Mouse (Mus musculus) brain, embryonic 14.5 days (tissue): ENCODE results near the gene Gm20715. TPM values are rescaled to one million over a fixed set of nuclear protein-coding genes. Genes with fewer than 3 reads are reported as not detected.
A peak's percentile ranks its signal among the peaks of the same experiment; 100 is the strongest.
"Not testable (repeated sequence)": the region's sequence is repeated elsewhere in the genome, so short reads cannot be mapped to it uniquely, and the experiment has no call there.

ENCODE experiments used
- DNase-seq: peaks from one replicate; pipeline ENCODE4 v3.0.0-alpha.2; 2011; ENCODE audit warnings: low read depth
- CTCF ChIP-seq: fragments of 200-500 bp; IDR thresholded peaks from 2 replicates; pipeline ENCODE4 v1.5.1; 2012; ENCODE audit warnings: inconsistent platforms, mild to moderate bottlenecking, moderate library complexity, borderline replicate concordance; ENCODE audit not compliant: insufficient read depth, insufficient read length; ENCODE audit errors: extremely low read depth
- POLR2A ChIP-seq: fragments of 200-500 bp; IDR thresholded peaks from 2 replicates; pipeline ENCODE4 v1.6.1; 2012; ENCODE audit warnings: mild to moderate bottlenecking, inconsistent platforms, borderline replicate concordance; ENCODE audit not compliant: poor library complexity, insufficient read depth, insufficient read length, severe bottlenecking; ENCODE audit errors: extremely low read depth
- polyA plus RNA-seq: library from polyadenylated mRNA; depleted of rRNA; stranded (reverse); fragments of >200 nt; gene quantifications from 2 replicates; pipeline ENCODE4 v1.2.3, GENCODE M21; 2012; rRNA removed

Gene Gm20715
- polyA plus RNA-seq: 0.37 and 0.44 TPM in 2 replicates

DNA sequence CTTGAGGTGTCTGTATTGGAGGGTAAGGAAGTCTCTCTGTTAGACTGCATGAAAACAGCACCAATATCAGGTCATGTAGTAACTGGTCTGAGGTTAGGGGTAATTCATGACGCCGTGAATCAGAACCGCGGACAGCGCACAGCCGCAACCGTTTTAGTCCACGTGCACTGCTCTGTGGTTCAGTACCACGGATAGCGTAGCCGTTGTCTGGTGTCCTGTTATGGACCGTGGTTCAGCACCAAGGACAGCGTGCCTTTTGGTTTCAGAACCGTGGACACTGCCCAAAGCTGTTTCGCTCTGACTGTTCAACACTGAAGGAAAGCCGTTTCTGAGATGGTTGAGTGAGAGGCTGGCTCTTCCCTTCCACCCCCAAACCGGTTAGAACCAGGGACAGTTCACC is at the start of gene Gm20715:
Gene Gm20715, plus strand, starts transcription at position 235 of the 400 bp plus-strand sequence.
- peak; percentile 87 for DNase-seq
- TF ChIP-seq POLR2A (no peak), CTCF (no peak)

DNA sequence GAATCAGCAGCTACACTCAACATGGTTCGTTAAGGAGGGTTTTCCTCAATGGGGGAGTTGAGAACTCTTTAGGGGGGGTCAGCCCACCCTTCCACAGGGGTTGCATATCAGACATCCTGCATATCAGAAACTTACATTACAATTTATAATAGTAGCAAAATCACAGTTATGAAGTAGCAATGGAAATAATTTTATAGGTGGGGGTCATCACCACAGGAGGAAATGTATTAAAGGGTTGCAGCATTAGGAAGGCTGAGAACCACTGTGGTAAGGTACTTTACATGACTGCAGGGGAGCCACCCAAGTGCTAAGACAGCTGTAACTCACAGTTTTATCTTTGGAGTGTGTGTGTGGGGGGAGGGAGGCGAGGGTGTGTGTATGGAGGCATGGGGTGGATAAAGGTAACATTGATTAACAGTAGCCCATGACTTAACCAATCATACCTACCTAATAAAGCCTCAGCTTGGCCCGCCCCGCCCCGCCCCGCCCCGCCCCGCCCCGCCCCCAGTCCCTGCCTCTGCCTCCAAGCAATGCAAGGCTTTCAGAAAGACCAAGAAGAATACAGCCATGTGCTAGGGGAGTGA is 49.5 kb upstream of the Gm20715 start:
- no peak for DNase-seq
- TF ChIP-seq POLR2A (no peak), CTCF (no peak)

DNA sequence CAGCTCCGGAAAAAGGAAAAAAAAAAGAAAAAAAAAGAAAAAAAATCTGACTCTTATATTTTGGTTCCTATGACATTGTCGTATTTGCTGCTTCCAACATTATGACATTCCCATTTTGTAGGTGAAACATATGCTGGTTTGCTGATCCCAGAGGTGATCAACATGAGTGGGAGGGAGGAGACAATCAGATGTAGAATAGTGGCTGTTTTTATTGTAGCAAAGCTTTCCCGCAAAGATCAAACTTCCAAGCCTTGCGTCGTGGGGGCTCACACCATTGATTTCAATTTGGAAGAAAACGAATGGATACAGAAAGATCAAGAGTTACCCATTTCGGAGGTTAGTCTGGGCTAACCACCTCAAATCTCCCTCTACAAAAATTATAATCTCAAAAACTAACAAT is 48.3 kb upstream of the Gm20715 start:
- no peak for DNase-seq
- no peak for TF ChIP-seq CTCF
- no peak for TF ChIP-seq POLR2A

DNA sequence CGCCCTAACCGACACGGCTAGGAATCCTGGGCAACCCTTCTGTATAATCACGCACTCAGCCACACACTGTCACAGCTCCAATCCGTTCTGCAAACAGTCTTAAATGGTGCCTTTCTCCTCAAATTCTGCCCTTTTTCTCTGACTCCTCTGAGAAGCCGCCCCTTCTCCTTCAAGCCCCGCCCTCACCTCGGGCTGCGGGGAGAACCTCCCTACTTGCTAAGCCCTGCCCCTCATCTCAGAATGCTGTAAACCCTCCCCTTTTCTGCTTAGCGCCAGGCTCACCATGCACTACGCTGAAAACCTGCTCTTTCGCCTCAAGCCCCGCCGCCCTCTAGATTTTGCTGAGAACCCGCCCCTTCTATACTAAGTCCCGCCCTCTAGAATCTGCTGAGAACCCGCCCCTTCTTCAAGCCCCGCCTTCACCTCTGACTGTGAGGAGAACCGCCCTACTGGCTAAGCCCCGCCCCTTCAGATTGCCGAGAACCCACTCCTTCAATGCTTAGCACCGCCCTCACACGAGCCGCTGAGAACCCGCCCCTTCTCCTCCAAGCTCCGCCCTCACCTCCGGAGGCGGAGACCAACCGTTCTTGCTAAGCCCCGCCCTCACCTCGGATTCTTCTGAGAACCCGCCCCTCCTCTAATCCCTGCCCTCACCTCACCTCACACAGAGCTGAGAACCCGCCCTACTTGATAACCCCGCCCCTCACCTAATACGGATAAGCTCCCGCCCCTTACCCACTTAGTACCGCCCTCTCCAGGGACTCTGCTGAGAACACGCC is 47.6 kb upstream of the Gm20715 start:
- DNase-seq: peak; percentile 100
- TF ChIP-seq CTCF (no peak), POLR2A (peak; percentile 36; the same call in 1 of the 2 replicates)

DNA sequence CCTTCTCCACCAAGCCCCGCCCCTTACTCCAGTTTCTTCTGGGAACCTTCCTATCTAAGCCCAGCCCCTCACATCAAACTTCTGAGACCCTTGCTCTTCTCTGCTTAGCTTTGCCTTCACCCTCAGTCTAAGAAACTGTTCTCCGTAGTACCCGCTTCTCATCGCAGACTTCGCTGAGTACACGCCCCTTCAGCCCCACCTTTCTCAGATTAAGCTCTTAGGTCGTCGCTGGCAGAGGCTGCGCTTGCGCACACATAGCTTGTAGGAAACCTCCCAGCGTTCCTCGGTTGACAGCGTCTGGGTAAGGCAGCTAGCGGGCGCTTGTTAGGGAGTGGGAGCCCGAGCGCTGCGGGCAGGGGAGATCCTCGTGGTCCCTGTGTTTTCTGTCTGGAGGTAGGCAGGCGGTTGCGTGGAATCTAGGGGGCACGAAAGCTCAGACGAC is 47.0 kb upstream of the Gm20715 start, which contains the start of gene Zfp78:
Gene Zfp78, plus strand, starts transcription at position 234 of the 442 bp plus-strand sequence.
- TF ChIP-seq POLR2A (peak; percentile 33; the same call in 1 of the 2 replicates), CTCF (no peak)
- peak; percentile 99 for DNase-seq

DNA sequence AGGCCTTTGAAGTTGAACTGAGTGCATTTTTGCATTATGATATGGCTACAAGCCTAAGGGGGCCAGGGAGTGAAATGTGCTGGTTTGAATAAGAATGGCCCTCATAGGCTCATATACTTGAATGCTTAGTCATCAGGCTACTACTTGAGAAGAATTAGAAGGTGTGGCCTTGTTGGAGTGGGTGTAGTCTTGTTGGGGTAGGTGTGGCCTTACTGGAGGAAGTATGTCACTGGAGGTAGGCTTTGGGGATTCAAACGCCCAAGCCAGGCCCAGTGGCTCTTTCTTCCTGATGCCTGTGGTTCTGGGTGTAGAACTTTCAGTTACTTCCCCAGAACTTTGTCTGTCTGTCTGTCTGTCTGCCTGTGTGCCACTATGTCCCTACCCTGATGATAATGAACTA is 45.3 kb upstream of the Gm20715 start:
- DNase-seq: no peak
- TF ChIP-seq POLR2A: no peak
- TF ChIP-seq CTCF: no peak

DNA sequence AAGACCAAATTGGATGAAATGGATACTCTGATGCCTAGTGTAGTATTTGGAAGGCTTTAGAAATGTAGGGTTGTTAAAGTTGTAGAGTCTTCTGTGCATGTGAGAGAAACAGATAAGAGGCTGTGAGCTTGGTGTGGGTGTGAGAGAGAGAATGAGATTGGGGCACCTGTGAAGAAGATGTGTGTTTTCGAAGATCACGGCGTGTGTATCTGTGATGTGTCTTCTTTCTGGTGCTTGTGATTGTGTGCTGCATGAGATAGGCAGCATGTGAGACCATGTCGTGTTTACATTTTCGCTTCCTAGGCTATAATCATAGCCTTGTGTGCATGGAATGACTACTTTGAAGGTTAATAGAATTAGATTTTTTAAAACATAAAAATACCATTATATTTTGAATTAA is 42.9 kb upstream of the Gm20715 start:
- DNase-seq: no peak
- no peak for TF ChIP-seq CTCF
- TF ChIP-seq POLR2A: no peak

DNA sequence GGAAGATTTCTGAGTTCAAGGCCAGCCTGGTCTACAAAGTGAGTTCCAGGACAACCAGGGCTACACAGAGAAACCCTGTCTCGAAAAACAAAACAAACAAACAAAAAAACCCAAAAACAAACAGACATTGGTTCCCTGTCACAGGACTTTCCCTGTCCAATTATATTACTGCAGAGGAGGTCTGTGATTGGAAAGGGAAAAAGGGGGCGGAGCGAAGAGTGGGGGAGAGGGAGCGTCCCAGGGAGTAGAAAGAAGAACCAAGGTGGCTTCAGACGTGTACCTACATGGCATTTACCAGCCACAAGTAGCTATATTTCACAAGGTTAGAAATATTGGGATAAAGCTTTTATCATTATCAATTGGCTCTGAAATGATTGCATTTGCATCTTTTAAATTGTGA is 41.9 kb upstream of the Gm20715 start:
- not testable (repeated sequence) for DNase-seq

DNA sequence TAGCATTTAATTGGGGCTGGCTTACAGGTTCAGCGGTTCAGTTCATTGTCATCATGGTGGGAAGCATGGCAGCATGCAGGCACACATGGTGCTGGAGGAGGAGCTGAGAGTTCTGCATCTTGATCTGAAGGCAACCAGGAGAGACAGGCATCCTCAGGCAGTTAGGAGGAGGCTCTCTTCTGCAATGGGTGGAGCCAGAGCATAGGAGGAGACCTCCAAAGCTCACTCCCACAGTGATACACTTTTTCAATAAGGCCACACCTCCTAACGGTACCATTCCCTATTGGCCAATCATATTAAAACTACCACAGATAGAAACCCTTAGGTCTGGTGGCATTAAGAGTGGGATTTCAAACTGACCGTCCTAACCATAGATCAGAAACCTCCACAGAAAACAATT is 40.6 kb upstream of the Gm20715 start:
- TF ChIP-seq POLR2A: no peak
- TF ChIP-seq CTCF: no peak
- no peak for DNase-seq

DNA sequence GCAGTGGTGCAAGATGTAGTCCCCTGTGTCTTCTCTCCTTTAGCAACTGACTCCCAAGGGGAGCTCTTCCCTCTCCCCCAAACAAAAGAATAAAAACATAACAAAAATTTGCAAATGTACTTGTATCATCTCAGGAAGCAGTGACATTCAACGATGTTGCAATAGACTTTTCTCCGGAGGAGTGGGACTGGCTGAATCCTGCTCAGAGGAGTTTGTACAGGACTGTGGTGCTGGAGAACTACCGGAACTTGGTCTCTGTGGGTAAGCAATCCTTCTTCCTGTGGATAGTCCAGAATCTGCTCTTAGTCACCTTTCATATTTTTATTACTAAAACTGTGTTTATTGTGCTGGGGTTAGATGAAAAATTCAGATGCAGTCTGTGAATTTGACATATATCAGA is 37.1 kb upstream of the Gm20715 start:
- TF ChIP-seq CTCF: no peak
- no peak for TF ChIP-seq POLR2A
- DNase-seq: no peak

DNA sequence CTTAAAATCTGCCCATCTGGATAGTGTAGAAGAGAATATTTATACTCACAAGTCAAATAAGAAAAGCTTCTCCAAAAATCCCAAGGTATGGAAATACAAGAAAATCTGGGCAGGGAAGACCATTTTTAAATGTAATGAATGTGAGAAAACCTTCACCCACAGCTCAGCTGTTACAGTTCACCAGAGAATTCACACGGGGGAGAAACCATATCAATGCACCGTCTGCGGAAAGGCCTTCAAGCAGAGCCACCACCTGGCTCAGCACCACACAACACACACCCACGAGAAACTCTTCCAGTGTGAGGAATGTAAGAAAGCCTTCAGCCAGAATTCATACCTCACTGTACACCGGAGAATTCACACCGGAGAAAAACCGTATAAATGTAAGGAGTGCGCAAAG is 31.6 kb upstream of the Gm20715 start:
- no peak for TF ChIP-seq POLR2A
- TF ChIP-seq CTCF: no peak
- DNase-seq: no peak

DNA sequence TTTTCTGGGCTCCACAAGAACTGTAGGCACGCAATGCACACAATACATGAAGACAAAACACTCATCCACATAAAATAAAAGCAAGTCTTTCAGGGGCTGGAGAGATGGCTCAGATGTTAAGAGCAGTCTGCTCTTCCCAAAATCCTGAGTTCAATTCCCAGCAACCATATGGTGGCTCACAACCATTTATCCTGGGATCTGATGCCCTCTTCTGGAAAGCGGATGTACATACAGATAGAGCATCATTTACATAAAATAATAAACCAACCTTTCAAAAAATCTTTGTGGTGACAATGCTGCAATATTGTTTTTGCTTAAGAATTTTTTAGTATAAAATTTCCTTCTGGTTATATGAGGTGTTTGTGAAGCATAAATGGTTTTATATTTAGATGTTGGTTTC is 28.6 kb upstream of the Gm20715 start:
- TF ChIP-seq POLR2A (no peak), CTCF (no peak)
- DNase-seq: no peak
